Mouse (Mus musculus): Measurements from ENCODE around the gene Gli3. TPM values are rescaled to one million over a fixed set of nuclear protein-coding genes. Genes with fewer than 3 reads are reported as not detected.

The Gli3 gene
- polyA plus RNA-seq, 1 experiment: 24.7 TPM

GRCm38 (mm10) chr13:15474393-15474792, 11.4 kb downstream of the Gli3 start:
- Histone ChIP-seq H3K9me3 (replicated peaks; ENCODE audit: control insufficient read depth, insufficient read depth, low read length, poor library complexity, severe bottlenecking) (no peaks in the 10 kb centered on the region), H3K36me3 (ENCODE audit: control insufficient read depth, insufficient read depth, low read length, poor library complexity, severe bottlenecking) (no peaks in the 10 kb centered on the region), H3K9ac (ENCODE audit: low read depth, poor library complexity, severe bottlenecking) (no peak overlapping the region), H3K27me3 (ENCODE audit: control insufficient read depth, insufficient read depth, low read length, poor library complexity, severe bottlenecking) (no peaks in the 10 kb centered on the region; the same call in 1 of the 2 replicates), H3K27ac (ENCODE audit: insufficient read depth, low read length) (no peak overlapping the region), H3K4me1 (ENCODE audit: control insufficient read depth, insufficient read depth, low read length) (no peaks in the 10 kb centered on the region), H3K4me3 (ENCODE audit: low read depth, low read length) (no peak overlapping the region)
- TF ChIP-seq EP300 (IDR thresholded peaks at IDR 0.05; ENCODE audit: insufficient read depth, low read depth, low read length) (no peak), CTCF (IDR thresholded peaks at IDR 0.05; ENCODE audit: low read depth, low read length) (no peak), POLR2A (IDR thresholded peaks at IDR 0.05; ENCODE audit: insufficient read depth, low read length) (no peak)

DNA sequence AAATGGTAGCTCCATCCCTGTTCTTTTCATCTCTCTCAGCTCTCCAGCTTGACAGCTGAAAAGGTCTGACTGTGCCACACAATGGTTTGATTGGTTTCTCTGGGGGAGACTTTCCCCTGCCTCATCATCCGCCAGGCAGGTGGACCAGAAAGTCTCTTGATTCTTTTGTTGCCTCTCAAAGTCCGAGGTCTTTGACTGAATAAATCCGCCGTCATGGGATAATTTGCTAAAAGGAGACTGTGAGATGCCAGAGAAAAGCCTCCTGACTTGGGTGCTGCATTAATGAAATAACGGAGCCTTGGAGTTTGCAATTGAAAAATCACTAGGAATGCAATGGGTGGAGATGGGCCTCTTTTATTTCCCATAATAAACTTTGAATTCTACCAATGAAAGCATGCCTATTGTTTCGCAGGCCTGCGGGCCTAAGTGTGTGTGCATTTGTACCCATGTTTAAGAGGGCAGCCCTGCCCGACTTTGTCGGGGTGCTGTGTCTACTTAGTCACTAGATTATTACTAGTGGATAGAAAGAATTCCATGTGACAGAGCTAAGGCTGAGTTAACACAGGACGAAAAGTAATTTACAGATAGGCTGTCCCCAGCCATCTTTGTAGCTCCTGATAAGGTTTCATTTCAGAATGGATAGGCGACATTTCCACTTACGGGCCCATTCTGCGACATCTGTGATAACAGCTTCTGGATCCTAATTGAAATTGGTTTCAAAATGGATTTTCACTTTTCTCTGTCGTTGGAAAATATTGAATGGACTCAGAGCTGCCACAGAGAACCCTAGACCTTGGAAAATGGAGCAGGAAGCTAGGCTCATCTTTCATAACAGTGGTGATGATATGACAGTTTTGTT, 23.2 kb downstream of the Gli3 start:
- no peak for TF ChIP-seq POLR2A (IDR thresholded peaks at IDR 0.05; ENCODE audit: insufficient read depth, low read length)
- H3K9ac ChIP-seq (ENCODE audit: low read depth, poor library complexity, severe bottlenecking): no peak overlapping the region
- no peaks in the 10 kb centered on the region for H3K9me3 ChIP-seq (replicated peaks; ENCODE audit: control insufficient read depth, insufficient read depth, low read length, poor library complexity, severe bottlenecking)
- H3K36me3 ChIP-seq (ENCODE audit: control insufficient read depth, insufficient read depth, low read length, poor library complexity, severe bottlenecking): no peaks in the 10 kb centered on the region
- no peak overlapping the region for H3K27ac ChIP-seq (ENCODE audit: insufficient read depth, low read length)
- no peak overlapping the region for H3K4me3 ChIP-seq (ENCODE audit: low read depth, low read length)
- no peaks in the 10 kb centered on the region for H3K27me3 ChIP-seq (ENCODE audit: control insufficient read depth, insufficient read depth, low read length, poor library complexity, severe bottlenecking)
- no peaks in the 10 kb centered on the region for H3K4me1 ChIP-seq (ENCODE audit: control insufficient read depth, insufficient read depth, low read length)

- H3K36me3 ChIP-seq (ENCODE audit: control insufficient read depth, insufficient read depth, low read length, poor library complexity, severe bottlenecking): no peaks in the 10 kb centered on the region
- no peaks in the 10 kb centered on the region for H3K27me3 ChIP-seq (ENCODE audit: control insufficient read depth, insufficient read depth, low read length, poor library complexity, severe bottlenecking)
- no peaks in the 10 kb centered on the region for H3K4me1 ChIP-seq (ENCODE audit: control insufficient read depth, insufficient read depth, low read length)
- H3K4me3 ChIP-seq (ENCODE audit: low read depth, low read length): no peak overlapping the region
- no peak overlapping the region for H3K27ac ChIP-seq (ENCODE audit: insufficient read depth, low read length)
- no peaks in the 10 kb centered on the region for H3K9me3 ChIP-seq (replicated peaks; ENCODE audit: control insufficient read depth, insufficient read depth, low read length, poor library complexity, severe bottlenecking)
- no peak overlapping the region for H3K9ac ChIP-seq (ENCODE audit: low read depth, poor library complexity, severe bottlenecking)
- no peak for TF ChIP-seq POLR2A (IDR thresholded peaks at IDR 0.05; ENCODE audit: insufficient read depth, low read length)
- no peak for TF ChIP-seq CTCF (IDR thresholded peaks at IDR 0.05; ENCODE audit: low read depth, low read length)
- no peak for TF ChIP-seq EP300 (IDR thresholded peaks at IDR 0.05; ENCODE audit: insufficient read depth, low read depth, low read length)
Observed at GRCm38 (mm10) chr13:15487334-15487733, 24.3 kb downstream of the Gli3 start.

DNA sequence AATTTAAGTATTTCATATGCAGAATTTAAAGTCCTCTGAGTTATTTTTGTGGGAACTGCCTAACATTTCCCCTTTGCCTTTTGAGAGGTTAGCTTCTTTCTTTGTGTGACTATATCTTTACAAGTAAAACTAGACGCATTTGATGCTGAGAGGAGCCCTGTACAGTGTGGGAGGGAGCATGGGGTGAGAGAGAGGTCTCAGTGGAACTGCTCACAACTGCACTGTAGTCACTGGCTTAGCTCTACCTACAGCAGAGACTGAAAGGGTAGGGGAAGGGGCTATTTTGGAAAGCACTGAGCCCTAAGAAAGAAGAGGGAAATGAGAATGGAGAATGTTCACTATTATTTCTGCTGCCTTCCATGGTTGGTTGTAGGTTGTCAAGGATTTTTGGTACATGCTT, 25.0 kb downstream of the Gli3 start:
- no peak for TF ChIP-seq POLR2A (IDR thresholded peaks at IDR 0.05; ENCODE audit: insufficient read depth, low read length)
- no peak for TF ChIP-seq CTCF (IDR thresholded peaks at IDR 0.05; ENCODE audit: low read depth, low read length)
- TF ChIP-seq EP300 (IDR thresholded peaks at IDR 0.05; ENCODE audit: insufficient read depth, low read depth, low read length): no peak
- H3K4me3 ChIP-seq (ENCODE audit: low read depth, low read length): no peak overlapping the region
- no peak overlapping the region for H3K9ac ChIP-seq (ENCODE audit: low read depth, poor library complexity, severe bottlenecking)
- H3K27ac ChIP-seq (ENCODE audit: insufficient read depth, low read length): no peak overlapping the region
- no peaks in the 10 kb centered on the region for H3K9me3 ChIP-seq (replicated peaks; ENCODE audit: control insufficient read depth, insufficient read depth, low read length, poor library complexity, severe bottlenecking)
- H3K4me1 ChIP-seq (ENCODE audit: control insufficient read depth, insufficient read depth, low read length): no peaks in the 10 kb centered on the region
- no peaks in the 10 kb centered on the region for H3K27me3 ChIP-seq (ENCODE audit: control insufficient read depth, insufficient read depth, low read length, poor library complexity, severe bottlenecking)
- H3K36me3 ChIP-seq (ENCODE audit: control insufficient read depth, insufficient read depth, low read length, poor library complexity, severe bottlenecking): no peaks in the 10 kb centered on the region

- no peak for TF ChIP-seq POLR2A (IDR thresholded peaks at IDR 0.05; ENCODE audit: insufficient read depth, low read length)
- TF ChIP-seq CTCF (IDR thresholded peaks at IDR 0.05; ENCODE audit: low read depth, low read length): no peak
- TF ChIP-seq EP300 (IDR thresholded peaks at IDR 0.05; ENCODE audit: insufficient read depth, low read depth, low read length): no peak
- Histone ChIP-seq H3K27me3 (ENCODE audit: control insufficient read depth, insufficient read depth, low read length, poor library complexity, severe bottlenecking) (no peaks in the 10 kb centered on the region), H3K36me3 (ENCODE audit: control insufficient read depth, insufficient read depth, low read length, poor library complexity, severe bottlenecking) (no peaks in the 10 kb centered on the region), H3K27ac (ENCODE audit: insufficient read depth, low read length) (no peak overlapping the region), H3K4me3 (ENCODE audit: low read depth, low read length) (no peak overlapping the region), H3K9ac (ENCODE audit: low read depth, poor library complexity, severe bottlenecking) (no peak overlapping the region), H3K4me1 (ENCODE audit: control insufficient read depth, insufficient read depth, low read length) (no peaks in the 10 kb centered on the region), H3K9me3 (replicated peaks; ENCODE audit: control insufficient read depth, insufficient read depth, low read length, poor library complexity, severe bottlenecking) (no peaks in the 10 kb centered on the region)
Observed at GRCm38 (mm10) chr13:15495820-15496219, 32.8 kb downstream of the Gli3 start.

DNA sequence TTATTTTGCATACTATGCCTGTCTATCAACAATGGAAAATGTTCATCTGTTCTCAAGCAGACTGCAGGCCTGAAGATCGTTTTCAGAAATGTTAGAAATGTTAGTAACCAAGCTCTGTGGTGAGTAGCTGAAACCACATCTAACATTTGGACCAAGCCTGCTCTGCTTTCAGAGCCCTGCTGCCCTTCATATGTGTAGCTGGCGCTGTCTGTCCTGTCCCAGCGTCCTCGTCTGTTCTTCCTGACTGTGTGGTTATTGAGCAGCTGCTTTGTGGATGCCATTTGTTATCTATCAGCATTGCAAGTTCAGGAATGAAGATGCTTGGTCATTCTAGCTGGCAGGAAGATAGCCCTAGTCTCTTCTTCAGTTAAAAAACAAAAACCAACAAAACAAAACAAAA, 35.3 kb downstream of the Gli3 start:
- Histone ChIP-seq H3K27me3 (ENCODE audit: control insufficient read depth, insufficient read depth, low read length, poor library complexity, severe bottlenecking) (no peaks in the 10 kb centered on the region), H3K4me1 (ENCODE audit: control insufficient read depth, insufficient read depth, low read length) (no peaks in the 10 kb centered on the region), H3K9me3 (replicated peaks; ENCODE audit: control insufficient read depth, insufficient read depth, low read length, poor library complexity, severe bottlenecking) (no peaks in the 10 kb centered on the region), H3K9ac (ENCODE audit: low read depth, poor library complexity, severe bottlenecking) (no peak overlapping the region), H3K4me3 (ENCODE audit: low read depth, low read length) (no peak overlapping the region), H3K27ac (ENCODE audit: insufficient read depth, low read length) (no peak overlapping the region), H3K36me3 (ENCODE audit: control insufficient read depth, insufficient read depth, low read length, poor library complexity, severe bottlenecking) (no peaks in the 10 kb centered on the region)
- TF ChIP-seq CTCF (IDR thresholded peaks at IDR 0.05; ENCODE audit: low read depth, low read length) (no peak), EP300 (IDR thresholded peaks at IDR 0.05; ENCODE audit: insufficient read depth, low read depth, low read length) (no peak), POLR2A (IDR thresholded peaks at IDR 0.05; ENCODE audit: insufficient read depth, low read length) (no peak)
